Mouse (Mus musculus): Measurements from ENCODE around the gene Itm2a. TPM values are rescaled to one million over a fixed set of nuclear protein-coding genes. Genes with fewer than 3 reads are reported as not detected.

Itm2a gene
- polyA plus RNA-seq, 1 experiment from 2014 or later, result 480 TPM

Other genes starting within 250 kb of the Itm2a start
- 0.04 and 0.11 TPM in 2 replicates for gene Gpr174, start 147.5 kb downstream of the Itm2a start, polyA plus RNA-seq (2015; fragmentation: Nextera tagmentation; extraction: Ambion mirVana)

Data from intestine, embryonic 16.5 days (tissue).